Mouse (Mus musculus) cerebral cortex, adult 2 months (tissue): ENCODE data around the gene Arf4.

Source experiments
- WGBS: fragments of 180-500 bp; shearing (Covaris S2); methylation state at CpG from one replicate; pipeline ENCODE4 v1.1.7; 2018; 5-methylcytosine and 5-hydroxymethylcytosine counted together

Arf4 gene

GRCm38 (mm10) chr14:26637851-26638707, at the start of gene Arf4:
Gene Arf4, plus strand, starts transcription at chr14:26638074.
- under 1% methylated on average over 83 of the region's 83 CpGs for WGBS

- WGBS = 52% methylated on average over 2 of the region's 2 CpGs
Measured at GRCm38 (mm10) chr14:26593281-26593895, 44.5 kb upstream of the Arf4 start.

- WGBS = 86% methylated on average over 7 of the region's 7 CpGs
Measured at GRCm38 (mm10) chr14:26595167-26595566, 42.7 kb upstream of the Arf4 start.

- 35% methylated on average over 5 of the region's 5 CpGs for WGBS
Measured at GRCm38 (mm10) chr14:26595695-26596365, 42.0 kb upstream of the Arf4 start.

GRCm38 (mm10) chr14:26605354-26605753, 32.5 kb upstream of the Arf4 start:
- WGBS = 73% methylated on average over 4 of the region's 4 CpGs

- WGBS = 92% methylated on average over 1 of the region's 1 CpGs
Measured at GRCm38 (mm10) chr14:26609674-26610073, 28.2 kb upstream of the Arf4 start.

GRCm38 (mm10) chr14:26610689-26611088, 27.2 kb upstream of the Arf4 start:
- 90% methylated on average over 4 of the region's 4 CpGs for WGBS

- WGBS = 79% methylated on average over 4 of the region's 4 CpGs
Measured at GRCm38 (mm10) chr14:26625301-26625700, 12.6 kb upstream of the Arf4 start.

GRCm38 (mm10) chr14:26626605-26627140, 11.2 kb upstream of the Arf4 start:
- 77% methylated on average over 5 of the region's 5 CpGs for WGBS

GRCm38 (mm10) chr14:26637025-26637850, 636 bp upstream of the Arf4 start:
- 17% methylated on average over 17 of the region's 17 CpGs for WGBS

- 0% methylated on average over 16 of the region's 16 CpGs for WGBS
Measured at GRCm38 (mm10) chr14:26638708-26639084, 822 bp downstream of the Arf4 start.

GRCm38 (mm10) chr14:26639251-26639650, 1.4 kb downstream of the Arf4 start:
- WGBS = under 1% methylated on average over 11 of the region's 11 CpGs

- WGBS = 5% methylated on average over 2 of the region's 2 CpGs
Measured at GRCm38 (mm10) chr14:26639961-26640360, 2.1 kb downstream of the Arf4 start.

- WGBS = 65% methylated on average over 3 of the region's 3 CpGs
Measured at GRCm38 (mm10) chr14:26643006-26643624, 5.2 kb downstream of the Arf4 start.

GRCm38 (mm10) chr14:26645989-26646650, 8.2 kb downstream of the Arf4 start:
- 46% methylated on average over 5 of the region's 5 CpGs for WGBS

- WGBS = 70% methylated on average over 2 of the region's 2 CpGs
Measured at GRCm38 (mm10) chr14:26647811-26648210, 9.9 kb downstream of the Arf4 start.

GRCm38 (mm10) chr14:26660233-26660632, 22.4 kb downstream of the Arf4 start:
- 59% methylated on average over 1 of the region's 1 CpGs for WGBS

- WGBS = 80% methylated on average over 3 of the region's 3 CpGs
Measured at GRCm38 (mm10) chr14:26662016-26662415, 24.1 kb downstream of the Arf4 start.

GRCm38 (mm10) chr14:26662488-26662887, 24.6 kb downstream of the Arf4 start:
- 82% methylated on average over 2 of the region's 2 CpGs for WGBS

GRCm38 (mm10) chr14:26663851-26664250, 26.0 kb downstream of the Arf4 start:
- WGBS = 87% methylated on average over 2 of the region's 2 CpGs
